Mouse (Mus musculus): Measurements from ENCODE around the gene Spop. TPM values are rescaled to one million over a fixed set of nuclear protein-coding genes. Genes with fewer than 3 reads are reported as not detected.
A peak's percentile ranks its signal among the peaks of the same experiment; 100 is the strongest.

Gene Spop
- polyA plus RNA-seq, 1 experiment from 2014 or later, result 96.0 TPM

DNA sequence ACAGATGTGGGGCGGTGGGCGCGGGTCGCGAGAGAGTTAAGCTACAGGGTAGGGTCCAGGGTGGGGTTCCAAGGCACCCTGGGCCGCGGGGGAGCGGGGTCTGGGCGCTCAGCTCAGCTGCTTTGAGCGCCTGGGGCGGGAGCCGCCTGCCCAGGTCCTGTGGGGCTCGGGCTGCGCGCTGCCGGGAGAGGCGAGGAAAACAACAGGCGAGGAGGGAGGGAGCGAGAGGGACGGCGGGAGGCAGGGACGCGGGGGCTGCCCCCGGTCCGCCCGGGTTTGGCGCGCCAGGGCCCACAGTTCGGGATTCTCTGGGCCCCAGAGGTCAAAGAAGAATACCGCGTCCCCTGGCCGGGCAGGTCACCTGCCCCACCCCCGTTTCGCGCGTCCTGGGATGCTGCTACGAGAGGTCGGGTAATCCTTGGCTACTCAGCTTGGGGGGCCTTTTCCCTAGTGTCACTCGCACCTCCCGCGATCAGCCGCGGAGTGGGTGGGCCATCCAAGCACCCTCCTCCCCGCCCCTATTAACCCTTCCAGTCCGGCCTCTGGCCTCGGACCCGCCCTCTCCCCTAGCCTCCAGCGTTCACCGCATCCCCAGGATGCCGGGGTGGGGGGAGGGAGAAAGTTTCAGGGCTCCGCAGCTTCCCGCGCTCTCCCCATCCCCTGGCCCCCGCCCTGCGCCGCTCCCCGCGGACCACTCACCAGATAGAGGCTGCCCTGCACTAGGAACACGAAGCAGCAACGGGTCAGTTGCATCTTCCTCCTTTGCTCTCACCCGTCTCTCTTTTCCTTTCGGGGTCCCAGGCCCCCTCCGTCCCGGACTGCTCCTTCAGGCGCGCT is 99.8 kb downstream of the Spop start:
- H3K4me3 ChIP-seq (ENCODE audit: low read depth, low read length), result peak overlapping the region; percentile 64
- H3K36me3 ChIP-seq (ENCODE audit: control insufficient read depth, insufficient read depth, low read length), result no peaks in the 10 kb centered on the region
- no peak overlapping the region for H3K27ac ChIP-seq (replicated peaks)
- H3K4me2 ChIP-seq (replicated peaks; ENCODE audit: low read depth), result peak overlapping the region; percentile 92
- WGBS, result 1% methylated on average over 63 of the region's 66 CpGs
- peak overlapping the region; percentile 53 for H3K9ac ChIP-seq (ENCODE audit: low read length)
- H3K9me3 ChIP-seq (ENCODE audit: control insufficient read depth, low read length), result no peaks in the 10 kb centered on the region
- DNase-seq (ENCODE audit: low spot score) (no peak), ATAC-seq (ENCODE audit: low FRiP score, low TSS enrichment) (no peak; the same call in none of the 2 replicates)
- no peak for TF ChIP-seq CTCF (IDR thresholded peaks at IDR 0.05; ENCODE audit: low read depth)
- 0 out of 2 replicates have a peak, but pooled peaks cover 2% of the 10 kb centered on the region for H3K27me3 ChIP-seq (ENCODE audit: control insufficient read depth, insufficient read depth, low read length)
- H3K4me1 ChIP-seq (replicated peaks; ENCODE audit: control insufficient read depth, insufficient read depth), result 0 out of 2 replicates have a peak, but pooled peaks cover 2% of the 10 kb centered on the region

DNA sequence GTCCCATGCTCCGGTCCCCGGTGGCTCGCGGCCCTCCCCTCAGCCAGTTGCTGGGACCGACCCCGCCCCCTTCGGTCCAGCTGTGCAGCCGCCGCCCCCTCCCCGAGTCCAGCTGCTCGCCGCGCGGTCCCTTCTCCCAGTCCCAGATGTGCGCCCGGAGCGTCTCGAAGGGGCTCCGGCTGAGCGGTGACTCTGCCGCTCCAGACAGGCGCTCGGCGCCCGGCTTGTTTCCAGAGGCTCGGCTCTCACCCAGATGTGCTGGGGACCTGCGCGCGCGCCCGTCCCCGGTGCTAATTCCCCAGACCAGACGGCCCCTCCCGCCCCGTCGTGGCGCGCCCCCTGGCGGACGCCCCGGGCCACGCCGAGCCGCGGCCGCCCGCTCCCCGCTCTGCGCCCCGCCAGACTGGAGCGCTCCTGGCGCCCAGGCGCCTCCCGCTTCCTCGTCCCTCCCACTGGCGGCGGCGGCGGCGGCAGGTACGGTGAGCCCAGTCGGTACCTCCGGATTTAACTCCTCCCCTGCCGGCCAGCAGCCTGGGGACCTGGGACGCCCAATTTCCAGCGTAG is 100.5 kb downstream of the Spop start, which contains the start of gene Nxph3:
Gene Nxph3, minus strand, starts transcription at position 273 of the 564 bp plus-strand sequence.
- Histone ChIP-seq H3K27me3 (ENCODE audit: control insufficient read depth, insufficient read depth, low read length) (0 out of 2 replicates have a peak, but pooled peaks cover 2% of the 10 kb centered on the region), H3K9me3 (ENCODE audit: control insufficient read depth, low read length) (no peaks in the 10 kb centered on the region), H3K4me2 (replicated peaks; ENCODE audit: low read depth) (peak within 1 kb of the TSS; percentile 92), H3K4me3 (ENCODE audit: low read depth, low read length) (peak within 1 kb of the TSS; percentile 64), H3K9ac (ENCODE audit: low read length) (peak within 1 kb of the TSS; percentile 53), H3K27ac (replicated peaks) (no peak within 1 kb of the TSS), H3K36me3 (ENCODE audit: control insufficient read depth, insufficient read depth, low read length) (no peaks in the 10 kb centered on the region), H3K4me1 (replicated peaks; ENCODE audit: control insufficient read depth, insufficient read depth) (no peaks in the 10 kb centered on the region)
- ATAC-seq (ENCODE audit: low FRiP score, low TSS enrichment) (peak; percentile 81), DNase-seq (ENCODE audit: low spot score) (peak; percentile 86)
- whole genome bisulfite sequencing, result under 1% methylated on average over 59 of the region's 66 CpGs
- TF ChIP-seq EP300 (optimal IDR thresholded peaks at IDR 0.05) (no peak), CTCF (IDR thresholded peaks at IDR 0.05; ENCODE audit: low read depth) (peak; percentile 58)

DNA sequence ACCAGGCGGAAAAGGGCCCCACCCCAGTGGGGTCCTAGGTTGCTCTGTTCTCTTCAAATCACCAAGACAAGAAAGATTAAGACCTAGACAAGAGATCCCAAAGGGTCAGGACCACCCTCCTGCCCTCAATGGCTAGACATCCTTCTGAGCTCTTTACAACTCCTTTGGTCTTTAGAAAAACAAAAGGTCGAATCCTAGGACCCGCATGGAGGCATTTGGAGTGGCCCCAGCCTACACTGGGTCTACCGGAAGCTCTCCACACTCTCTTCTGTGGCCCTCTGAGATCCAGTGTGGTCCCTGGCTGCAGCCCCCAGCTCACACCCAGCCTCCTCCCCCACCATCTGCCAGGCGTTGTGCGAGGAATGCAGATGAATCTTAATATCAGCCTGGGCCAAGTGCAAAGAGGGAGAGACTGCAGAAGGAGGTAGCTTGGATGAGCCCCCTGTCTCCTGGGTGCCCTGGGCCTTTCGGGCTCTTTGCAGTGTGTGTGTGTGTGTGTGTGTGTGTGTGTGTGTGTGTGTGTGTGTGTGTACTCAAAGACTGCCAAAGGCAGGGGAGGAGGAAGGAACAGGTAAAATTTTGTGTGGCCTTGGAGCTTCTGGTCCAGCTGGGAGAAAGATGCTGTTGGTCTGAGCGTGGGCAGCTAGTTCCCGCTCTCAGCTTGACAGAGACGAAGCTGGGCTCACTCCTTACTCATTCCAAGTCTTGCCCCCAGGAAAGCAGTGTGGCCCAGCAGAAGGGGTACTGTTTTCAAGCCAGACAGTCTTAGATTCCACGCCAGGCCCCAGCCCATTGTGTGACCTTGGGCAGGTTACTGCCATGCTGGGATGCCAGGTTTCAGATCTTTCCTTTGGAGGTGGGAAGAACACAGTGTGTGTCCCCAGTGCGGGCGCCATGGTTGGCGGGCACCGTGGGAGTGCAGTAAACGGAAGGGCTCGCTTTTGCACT is 101.8 kb downstream of the Spop start:
- Histone ChIP-seq H3K4me1 (replicated peaks; ENCODE audit: control insufficient read depth, insufficient read depth) (no peaks in the 10 kb centered on the region), H3K9ac (ENCODE audit: low read length) (no peak overlapping the region), H3K27ac (replicated peaks) (no peak overlapping the region), H3K4me3 (ENCODE audit: low read depth, low read length) (no peak overlapping the region), H3K36me3 (ENCODE audit: control insufficient read depth, insufficient read depth, low read length) (no peaks in the 10 kb centered on the region), H3K4me2 (replicated peaks; ENCODE audit: low read depth) (no peak overlapping the region), H3K27me3 (ENCODE audit: control insufficient read depth, insufficient read depth, low read length) (0 out of 2 replicates have a peak, but pooled peaks cover 2% of the 10 kb centered on the region), H3K9me3 (ENCODE audit: control insufficient read depth, low read length) (no peaks in the 10 kb centered on the region)
- DNase-seq (ENCODE audit: low spot score) (no peak), ATAC-seq (ENCODE audit: low FRiP score, low TSS enrichment) (no peak)
- WGBS, result 66% methylated on average over 17 of the region's 17 CpGs
- TF ChIP-seq CTCF (IDR thresholded peaks at IDR 0.05; ENCODE audit: low read depth), result no peak

DNA sequence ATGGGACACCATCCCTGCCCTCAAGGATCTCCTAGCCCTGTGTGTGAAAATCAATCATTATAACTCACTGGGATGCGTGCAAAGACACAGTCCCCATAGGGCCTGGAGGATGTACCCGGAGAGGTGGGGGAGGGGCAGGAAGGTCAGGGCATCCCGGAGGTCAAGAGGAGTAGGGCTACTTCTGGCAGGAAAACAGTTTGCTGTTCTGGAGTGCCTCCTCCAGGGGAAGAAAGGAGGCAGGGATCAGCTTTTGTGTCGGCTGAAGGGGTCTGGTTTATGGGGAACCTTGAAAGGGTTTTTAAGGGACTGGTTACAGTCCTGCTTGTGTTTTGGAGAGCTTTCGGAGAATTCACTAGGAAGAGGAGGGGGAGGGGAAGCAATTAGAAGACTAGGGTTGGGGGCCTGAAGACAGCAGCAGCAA is 102.6 kb downstream of the Spop start:
- no peak overlapping the region for H3K9ac ChIP-seq (ENCODE audit: low read length)
- TF ChIP-seq EP300 (optimal IDR thresholded peaks at IDR 0.05), result no peak
- no peak for TF ChIP-seq CTCF (IDR thresholded peaks at IDR 0.05; ENCODE audit: low read depth)
- no peak overlapping the region for H3K27ac ChIP-seq (replicated peaks)
- no peaks in the 10 kb centered on the region for H3K36me3 ChIP-seq (ENCODE audit: control insufficient read depth, insufficient read depth, low read length)
- H3K4me3 ChIP-seq (ENCODE audit: low read depth, low read length), result no peak overlapping the region
- H3K27me3 ChIP-seq (ENCODE audit: control insufficient read depth, insufficient read depth, low read length), result 0 out of 2 replicates have a peak, but pooled peaks cover 2% of the 10 kb centered on the region
- no peak for DNase-seq (ENCODE audit: low spot score)
- no peaks in the 10 kb centered on the region for H3K9me3 ChIP-seq (ENCODE audit: control insufficient read depth, low read length)
- ATAC-seq (ENCODE audit: low FRiP score, low TSS enrichment), result no peak
- H3K4me2 ChIP-seq (replicated peaks; ENCODE audit: low read depth), result no peak overlapping the region
- H3K4me1 ChIP-seq (replicated peaks; ENCODE audit: control insufficient read depth, insufficient read depth), result peaks cover 2% of the 10 kb centered on the region; the same call in 1 of the 2 replicates
- WGBS, result 23% methylated on average over 5 of the region's 5 CpGs

DNA sequence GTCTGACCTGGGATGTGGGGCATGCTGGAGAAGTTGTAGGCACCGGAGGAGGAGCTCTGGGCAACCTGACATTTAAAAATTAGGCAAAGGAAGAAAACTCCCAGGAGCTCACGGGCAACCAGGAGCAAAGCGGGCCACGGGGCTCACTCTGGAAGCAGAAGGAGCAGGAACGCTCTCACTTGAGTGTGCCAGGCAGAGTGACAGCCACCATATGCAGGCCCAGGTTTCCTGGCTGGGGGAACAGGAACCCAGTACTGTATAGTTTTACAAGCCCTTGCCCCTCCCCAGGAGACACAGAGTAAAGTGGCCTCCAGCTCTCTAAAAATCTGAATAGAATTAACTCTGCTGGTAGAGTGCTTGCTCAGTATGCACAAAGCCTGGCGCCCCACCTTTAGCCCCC is 103.3 kb downstream of the Spop start:
- Histone ChIP-seq H3K9me3 (ENCODE audit: control insufficient read depth, low read length) (no peaks in the 10 kb centered on the region), H3K36me3 (ENCODE audit: control insufficient read depth, insufficient read depth, low read length) (no peaks in the 10 kb centered on the region), H3K4me3 (ENCODE audit: low read depth, low read length) (no peak overlapping the region), H3K27ac (replicated peaks) (no peak overlapping the region), H3K4me1 (replicated peaks; ENCODE audit: control insufficient read depth, insufficient read depth) (peaks cover 2% of the 10 kb centered on the region; the same call in 1 of the 2 replicates), H3K9ac (ENCODE audit: low read length) (no peak overlapping the region), H3K27me3 (ENCODE audit: control insufficient read depth, insufficient read depth, low read length) (0 out of 2 replicates have a peak, but pooled peaks cover 2% of the 10 kb centered on the region), H3K4me2 (replicated peaks; ENCODE audit: low read depth) (no peak overlapping the region)
- WGBS, result 61% methylated on average over 6 of the region's 6 CpGs
- TF ChIP-seq CTCF (IDR thresholded peaks at IDR 0.05; ENCODE audit: low read depth) (no peak), EP300 (optimal IDR thresholded peaks at IDR 0.05) (no peak)
- no peak for DNase-seq (ENCODE audit: low spot score)
- no peak for ATAC-seq (ENCODE audit: low FRiP score, low TSS enrichment)
